Mouse (Mus musculus) layer of hippocampus, adult 11-12 months (tissue): ENCODE data around the gene Gm20388.
A peak's percentile ranks its signal among the peaks of the same experiment; 100 is the strongest.

Experiments
- DNase-seq: peaks from one replicate; pipeline ENCODE4 v3.0.0; 2022; ENCODE audit warnings: low spot score

Gene Gm20388

GRCm38 (mm10) chr8:123819683-123820610, 3909.3 kb downstream of the Gm20388 start:
- no peak for DNase-seq

- no peak for DNase-seq
Measured at GRCm38 (mm10) chr8:123820780-123821179, 3910.1 kb downstream of the Gm20388 start.

- DNase-seq = no peak
Measured at GRCm38 (mm10) chr8:123823111-123823510, 3912.5 kb downstream of the Gm20388 start.

GRCm38 (mm10) chr8:123823532-123824123, 3913.0 kb downstream of the Gm20388 start:
- no peak for DNase-seq

- DNase-seq = no peak
Measured at GRCm38 (mm10) chr8:123826001-123826400, 3915.4 kb downstream of the Gm20388 start.

GRCm38 (mm10) chr8:123826758-123827157, 3916.1 kb downstream of the Gm20388 start:
- no peak for DNase-seq

GRCm38 (mm10) chr8:123827523-123827922, 3916.9 kb downstream of the Gm20388 start:
- no peak for DNase-seq

GRCm38 (mm10) chr8:123832757-123833156, 3922.1 kb downstream of the Gm20388 start:
- peak; percentile 58 for DNase-seq

- DNase-seq = peak; percentile 69
Measured at GRCm38 (mm10) chr8:123835451-123835850, 3924.8 kb downstream of the Gm20388 start.

- DNase-seq = peak; percentile 66
Measured at GRCm38 (mm10) chr8:123836354-123836753, 3925.7 kb downstream of the Gm20388 start.

- no peak for DNase-seq
Measured at GRCm38 (mm10) chr8:123838496-123838895, 3927.9 kb downstream of the Gm20388 start.

- peak; percentile 76 for DNase-seq
Measured at GRCm38 (mm10) chr8:123840578-123841345, 3930.1 kb downstream of the Gm20388 start.

- DNase-seq = no peak
Measured at GRCm38 (mm10) chr8:123842086-123842485, 3931.4 kb downstream of the Gm20388 start.

GRCm38 (mm10) chr8:123844341-123844740, 3933.7 kb downstream of the Gm20388 start:
- DNase-seq = no peak

- DNase-seq = no peak
Measured at GRCm38 (mm10) chr8:123845114-123845513, 3934.5 kb downstream of the Gm20388 start.

- DNase-seq = no peak
Measured at GRCm38 (mm10) chr8:123845991-123846390, 3935.3 kb downstream of the Gm20388 start.

GRCm38 (mm10) chr8:123846509-123846908, 3935.9 kb downstream of the Gm20388 start:
- DNase-seq = no peak

GRCm38 (mm10) chr8:123847546-123847945, 3936.9 kb downstream of the Gm20388 start:
- no peak for DNase-seq

GRCm38 (mm10) chr8:123849352-123849751, 3938.7 kb downstream of the Gm20388 start:
- no peak for DNase-seq

GRCm38 (mm10) chr8:123851590-123851989, 3940.9 kb downstream of the Gm20388 start:
- DNase-seq = no peak

GRCm38 (mm10) chr8:123854252-123854651, 3943.6 kb downstream of the Gm20388 start:
- no peak for DNase-seq

- no peak for DNase-seq
Measured at GRCm38 (mm10) chr8:123854733-123855475, 3944.3 kb downstream of the Gm20388 start.
